Mouse (Mus musculus) bone marrow, adult 2 months (tissue): Measurements from ENCODE around the gene Snrpe.

Source experiments
- CTCF ChIP-seq: fragments of 200-500 bp; IDR thresholded peaks from 2 replicates; pipeline ENCODE4 v1.5.1; 2011; ENCODE audit warnings: low read length, control low read depth; ENCODE audit not compliant: control insufficient read depth, insufficient read depth
- POLR2A ChIP-seq: fragments of 200-500 bp; IDR thresholded peaks from 2 replicates; pipeline ENCODE4 v1.6.1; 2011; ENCODE audit warnings: low read depth, mild to moderate bottlenecking, control low read depth, low read length, borderline replicate concordance; ENCODE audit not compliant: control insufficient read depth

- TF ChIP-seq CTCF (no peak), POLR2A (no peak)
These were observed 42.9 kb upstream of the Snrpe start for GRCm38 (mm10) chr1:133653033-133653432.
